In the genomic region with DNA sequence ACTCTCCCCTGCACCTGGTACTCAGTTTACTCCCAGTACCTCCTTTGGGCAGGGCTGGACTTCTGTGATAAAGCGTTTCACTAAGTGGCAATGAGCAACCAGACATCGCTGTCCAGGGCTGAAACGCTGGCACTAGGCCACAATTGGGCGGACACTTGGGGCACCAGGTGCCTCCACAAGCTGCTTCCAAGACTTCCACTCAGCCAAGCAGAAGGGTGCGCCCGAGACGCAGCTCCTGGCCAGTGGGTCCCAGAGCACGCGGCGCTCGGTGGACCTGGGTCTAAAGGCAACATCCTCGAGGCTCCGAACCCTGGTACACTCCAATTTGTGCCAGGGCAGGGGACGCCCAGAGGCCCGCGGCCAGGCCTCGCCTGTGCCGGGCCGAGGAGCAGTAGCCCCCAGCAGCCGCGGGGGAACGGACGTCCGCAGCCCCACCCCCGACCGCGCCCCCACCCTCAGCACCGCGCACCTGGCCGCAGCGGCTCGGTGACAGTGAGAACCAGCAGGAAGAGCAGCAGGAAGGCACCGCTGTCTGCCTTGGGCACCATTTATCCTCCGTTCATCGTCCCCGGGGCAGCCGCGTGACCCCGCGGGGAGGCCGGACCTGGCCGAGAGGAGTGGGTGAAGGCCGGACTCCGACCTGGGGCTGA, we compare ENCODE assay signal across 8 mouse cellular contexts. TPM values are rescaled to one million over a fixed set of nuclear protein-coding genes. Genes with fewer than 3 reads are reported as not detected.
A peak's percentile ranks its signal among the peaks of the same experiment; 100 is the strongest.
DNase-seq lines count a peak whose midpoint lies in the region; ATAC-seq and TF ChIP-seq lines count a peak whose summit lies in the region.

No protein-coding gene starts in this region.

- DNase-seq in R1 (ENCODE audit: low read depth, low spot score), result peak; percentile 61
- DNase-seq in cerebellum, adult 2 months, result peak; percentile 94
- DNase-seq in forebrain, postnatal 0 days, result peak; percentile 71
- DNase-seq in heart, postnatal 36 days, result peak; percentile 68 to 69
- DNase-seq in layer of hippocampus, adult 2 months (ENCODE audit: low spot score in 2 of 2), result peak; percentile 25 to 53
- peak; percentile 70 for DNase-seq in ovary, postnatal 14 days (ENCODE audit: low spot score)
- peak; percentile 58 for DNase-seq in yolk sac, embryonic 10.5 days (ENCODE audit: low spot score)

- H3K36me3 ChIP-seq in forebrain, postnatal 0 days (ENCODE audit: insufficient read depth), result no peaks in the 10 kb centered on the region
- H3K36me3 ChIP-seq in lung, embryonic 15.5 days, result no peaks in the 10 kb centered on the region

- no peak for TF ChIP-seq POLR2A in cerebellum, adult 2 months (IDR thresholded peaks at IDR 0.05; ENCODE audit: borderline replicate concordance, insufficient read depth, low read length)

- intact Hi-C loops in heart, postnatal 36 days (cut with DNase I), result no loop called here

- H3K4me1 ChIP-seq in cerebellum, adult 2 months (ENCODE audit: control insufficient read depth, insufficient read depth, low read length), result peaks cover 24% of the 10 kb centered on the region
- peaks cover 14% of the 10 kb centered on the region for H3K4me1 ChIP-seq in forebrain, postnatal 0 days (ENCODE audit: insufficient read depth)
- peaks cover 24% of the 10 kb centered on the region for H3K4me1 ChIP-seq in lung, embryonic 15.5 days

- under 1% methylated on average over 43 of the region's 44 CpGs for whole genome bisulfite sequencing in cerebellum, adult 2 months
- WGBS in forebrain, postnatal 0 days, result 2% methylated on average over 42 of the region's 44 CpGs
- WGBS in lung, embryonic 15.5 days, result under 1% methylated on average over 44 of the region's 44 CpGs

- ATAC-seq in forebrain, postnatal 0 days, result peak; percentile 41
- peak; percentile 67 for ATAC-seq in lung, embryonic 15.5 days (ENCODE audit: borderline replicate concordance, extremely low read depth, low FRiP score, low TSS enrichment)

- H3K4me2 ChIP-seq in forebrain, postnatal 0 days (ENCODE audit: low read depth), result peak overlapping the region; percentile 80
- peak overlapping the region; percentile 75 for H3K4me2 ChIP-seq in lung, embryonic 15.5 days

- H3K9ac ChIP-seq in forebrain, postnatal 0 days, result peak overlapping the region; percentile 99
- H3K9ac ChIP-seq in lung, embryonic 15.5 days, result peak overlapping the region; percentile 90

- H3K27me3 ChIP-seq in cerebellum, adult 2 months (ENCODE audit: control insufficient read depth, insufficient read depth, low read length), result no peaks in the 10 kb centered on the region
- H3K27me3 ChIP-seq in forebrain, postnatal 0 days (ENCODE audit: insufficient read depth, low read length), result no peaks in the 10 kb centered on the region
- no peaks in the 10 kb centered on the region for H3K27me3 ChIP-seq in lung, embryonic 15.5 days

- TF ChIP-seq CTCF in cerebellum, adult 2 months (IDR thresholded peaks at IDR 0.05; ENCODE audit: borderline replicate concordance, insufficient read depth, low read depth, low read length), result no peak
- no peak for TF ChIP-seq CTCF in forebrain, postnatal 0 days (IDR thresholded peaks at IDR 0.05; ENCODE audit: low read depth)
- TF ChIP-seq CTCF in layer of hippocampus, adult 2 months (conservative IDR thresholded peaks at IDR 0.05), result no peak

- no peaks in the 10 kb centered on the region for H3K9me3 ChIP-seq in forebrain, postnatal 0 days (ENCODE audit: low read length)
- H3K9me3 ChIP-seq in lung, embryonic 15.5 days, result no peaks in the 10 kb centered on the region

- peak overlapping the region; percentile 94 for H3K4me3 ChIP-seq in cerebellum, adult 2 months (replicated peaks; ENCODE audit: insufficient read depth, low read depth, low read length)
- H3K4me3 ChIP-seq in forebrain, postnatal 0 days (ENCODE audit: low read depth, low read length), result peak overlapping the region; percentile 90
- peak overlapping the region; percentile 85 for H3K4me3 ChIP-seq in layer of hippocampus, adult 2 months
- H3K4me3 ChIP-seq in lung, embryonic 15.5 days, result peak overlapping the region; percentile 74

- peak overlapping the region; percentile 87 for H3K27ac ChIP-seq in cerebellum, adult 2 months (ENCODE audit: insufficient read depth, low read length)
- H3K27ac ChIP-seq in forebrain, postnatal 0 days (ENCODE audit: low read depth, low read length), result peak overlapping the region; percentile 98
- peak overlapping the region; percentile 95 for H3K27ac ChIP-seq in layer of hippocampus, adult 2 months
- peak overlapping the region; percentile 92 for H3K27ac ChIP-seq in lung, embryonic 15.5 days

RNA-seq across cellular contexts. Expression of a gene that starts 0.4 kb away (rescaled TPM):
- polyA plus RNA-seq in cerebellum, adult 2 months (2012; rRNA removed), result 9.1 and 9.2 TPM in 2 replicates
- 0.76 and 2.1 TPM in 2 replicates for total RNA-seq in forebrain, postnatal 0 days (2014; rRNA removed)
- 0.05 and 0.07 TPM in 2 replicates for polyA plus RNA-seq in forebrain, postnatal 0 days (2015; fragmentation: Nextera tagmentation; extraction: Ambion mirVana)
- under 1 TPM; 0.16 to 0.17 TPM for total RNA-seq in heart, postnatal 36 days (2021)
- 1 to 10 TPM; 2.2 to 2.6 TPM for total RNA-seq in layer of hippocampus, adult 2 months (2021)
- 0.16 TPM in 1 of 2 replicates, not detected in the other for polyA plus RNA-seq in lung, embryonic 15.5 days (2015; fragmentation: Nextera tagmentation; extraction: Ambion mirVana)

RNA-seq across cellular contexts. Expression of a gene that starts 3.0 kb away (rescaled TPM):
- 0.08 and 0.11 TPM in 2 replicates for polyA plus RNA-seq in cerebellum, adult 2 months (2012; rRNA removed)
- 0.08 TPM in 1 of 2 replicates, not detected in the other for total RNA-seq in forebrain, postnatal 0 days (2014; rRNA removed)
- 0.05 TPM in 1 of 2 replicates, not detected in the other for polyA plus RNA-seq in forebrain, postnatal 0 days (2015; fragmentation: Nextera tagmentation; extraction: Ambion mirVana)
- total RNA-seq in heart, postnatal 36 days (2021), result under 1 TPM; 0.11 to 0.14 TPM
- total RNA-seq in layer of hippocampus, adult 2 months (2021), result not detected
- polyA plus RNA-seq in lung, embryonic 15.5 days (2015; fragmentation: Nextera tagmentation; extraction: Ambion mirVana), result 0.05 TPM in 1 of 2 replicates, not detected in the other

RNA-seq across cellular contexts. Expression of a gene that starts 7.3 kb away (rescaled TPM):
- polyA plus RNA-seq in cerebellum, adult 2 months (2012; rRNA removed), result 145 and 162 TPM in 2 replicates
- 97.7 and 139 TPM in 2 replicates for total RNA-seq in forebrain, postnatal 0 days (2014; rRNA removed)
- polyA plus RNA-seq in forebrain, postnatal 0 days (2015; fragmentation: Nextera tagmentation; extraction: Ambion mirVana), result 73.7 and 90.7 TPM in 2 replicates
- 10 to 100 TPM; 47.3 to 48.6 TPM for total RNA-seq in heart, postnatal 36 days (2021)
- total RNA-seq in layer of hippocampus, adult 2 months (2021), result 100 to 1,000 TPM; 104 to 112 TPM
- polyA plus RNA-seq in lung, embryonic 15.5 days (2015; fragmentation: Nextera tagmentation; extraction: Ambion mirVana), result 92.0 and 93.9 TPM in 2 replicates

RNA-seq across cellular contexts. Expression of a gene that starts 7.4 kb away (rescaled TPM):
- polyA plus RNA-seq in cerebellum, adult 2 months (2012; rRNA removed), result not detected in 2 replicates
- not detected in 2 replicates for total RNA-seq in forebrain, postnatal 0 days (2014; rRNA removed)
- polyA plus RNA-seq in forebrain, postnatal 0 days (2015; fragmentation: Nextera tagmentation; extraction: Ambion mirVana), result not detected in 2 replicates
- not detected for total RNA-seq in heart, postnatal 36 days (2021)
- not detected for total RNA-seq in layer of hippocampus, adult 2 months (2021)
- not detected in 2 replicates for polyA plus RNA-seq in lung, embryonic 15.5 days (2015; fragmentation: Nextera tagmentation; extraction: Ambion mirVana)

RNA-seq across cellular contexts. Expression of a gene that starts 20.1 kb away (rescaled TPM):
- 41.5 and 41.7 TPM in 2 replicates for polyA plus RNA-seq in cerebellum, adult 2 months (2012; rRNA removed)
- 50.4 and 50.5 TPM in 2 replicates for total RNA-seq in forebrain, postnatal 0 days (2014; rRNA removed)
- polyA plus RNA-seq in forebrain, postnatal 0 days (2015; fragmentation: Nextera tagmentation; extraction: Ambion mirVana), result 41.5 and 46.2 TPM in 2 replicates
- 10 to 100 TPM in 1 of 2 experiments, 1 to 10 TPM in 1; 8.7 to 10.6 TPM for total RNA-seq in heart, postnatal 36 days (2021)
- 10 to 100 TPM; 33.1 to 33.3 TPM for total RNA-seq in layer of hippocampus, adult 2 months (2021)
- polyA plus RNA-seq in lung, embryonic 15.5 days (2015; fragmentation: Nextera tagmentation; extraction: Ambion mirVana), result 43.5 and 43.9 TPM in 2 replicates

Comparison
In these comparisons a context has a peak if more than half of its experiments do, and no peak if none do; other contexts are left out.
1. Peak in every context shown above with its lines: DNase-seq, ATAC-seq, H3K4me3 ChIP-seq and H3K27ac ChIP-seq.
2. DNase-seq: peak in every context shown above with its lines; median percentile 94 in cerebellum, adult 2 months; 71 in forebrain, postnatal 0 days; 70 in ovary, postnatal 14 days; 68 in heart, postnatal 36 days; 61 in R1; 58 in yolk sac, embryonic 10.5 days; 39 in layer of hippocampus, adult 2 months.